Mouse (Mus musculus) adrenal gland, postnatal 4 days (tissue): ENCODE results near the gene Gm20075. TPM values are rescaled to one million over a fixed set of nuclear protein-coding genes. Genes with fewer than 3 reads are reported as not detected.
"Not testable (repeated sequence)": the region's sequence is repeated elsewhere in the genome, so short reads cannot be mapped to it uniquely, and the experiment has no call there.

Experiments
- DNase-seq, 2 experiments: peaks; one replicate each; pipeline ENCODE4 v3.0.0; 2021 to 2022; ENCODE audit warnings: low spot score in 2 of 2, mixed read lengths in 2 of 2
- long read RNA-seq, 2 experiments: library from polyadenylated mRNA; stranded (forward); transcript quantifications; one replicate each; pipeline ENCODE4 v2.0.0; 2021
- total RNA-seq, 2 experiments: library from RNA; stranded (reverse); gene quantifications; 2 replicates each; pipeline ENCODE4 v1.2.3; 2021

Gm20075 gene
- total RNA-seq: 10 to 100 TPM; 25.1 to 30.7 TPM
- long read RNA-seq, experiment 1, partial matches to known transcripts: 0 of 4 reads
- long read RNA-seq, experiment 1, other reads (novel, unspliced or antisense): 0 of 4 reads
- long read RNA-seq, experiment 2, partial matches to known transcripts: 0 of 3 reads
- long read RNA-seq, experiment 2, other reads (novel, unspliced or antisense): 0 of 3 reads

GRCm38 (mm10) chr13:96081276-96081675, at the start of gene Gm20075:
Gene Gm20075, minus strand, starts transcription at chr13:96081376.
- DNase-seq: not testable (repeated sequence)

GRCm38 (mm10) chr13:96129081-96129480, 47.9 kb upstream of the Gm20075 start:
- DNase-seq: no peak

- no peak for DNase-seq
These were observed 45.5 kb upstream of the Gm20075 start for GRCm38 (mm10) chr13:96126669-96127068.

GRCm38 (mm10) chr13:96125011-96125410, 43.8 kb upstream of the Gm20075 start:
- DNase-seq: no peak

DNA sequence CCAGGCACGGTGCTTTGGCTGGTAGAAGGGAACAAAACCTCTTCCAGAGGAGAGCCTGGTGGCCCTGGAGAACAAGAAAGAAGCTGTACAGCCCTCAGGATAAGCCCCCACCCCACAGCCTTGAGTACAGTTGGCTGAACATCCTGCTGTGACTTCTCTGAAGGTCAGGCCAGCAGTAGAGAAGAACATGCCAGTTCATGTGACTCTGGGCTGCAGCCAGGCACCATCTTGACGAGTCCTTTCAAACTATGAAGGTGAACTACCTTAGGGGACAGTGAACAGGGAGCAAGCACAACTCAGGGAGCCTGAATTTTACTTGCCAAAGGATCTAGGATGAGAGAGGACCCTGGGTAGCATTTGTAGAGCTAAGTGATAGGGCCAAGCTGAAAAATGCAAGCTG, 31.5 kb upstream of the Gm20075 start:
- no peak for DNase-seq

- no peak for DNase-seq
These were observed 29.6 kb upstream of the Gm20075 start for GRCm38 (mm10) chr13:96110767-96111166.

DNA sequence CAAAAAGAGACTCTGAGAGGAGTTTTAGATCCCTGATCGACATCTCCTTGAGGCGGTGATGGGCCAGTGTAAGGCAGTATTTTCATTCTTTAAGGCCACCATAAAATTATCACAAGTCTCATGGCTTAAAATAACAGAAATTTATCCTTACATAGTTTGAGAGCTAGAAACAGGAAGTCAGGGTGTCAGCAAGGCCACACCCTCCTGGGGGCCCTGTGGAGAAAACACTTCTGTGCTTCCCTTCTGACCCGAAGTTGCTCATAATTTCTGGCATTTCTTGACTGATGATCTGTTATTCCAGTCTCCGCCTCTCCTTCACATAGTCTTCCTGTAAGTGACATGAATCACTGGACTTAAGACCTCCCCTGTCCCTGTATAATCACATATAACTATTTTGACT, 25.2 kb upstream of the Gm20075 start:
- no peak for DNase-seq

- no peak for DNase-seq
These were observed 9.8 kb upstream of the Gm20075 start for GRCm38 (mm10) chr13:96090929-96091328.

DNA sequence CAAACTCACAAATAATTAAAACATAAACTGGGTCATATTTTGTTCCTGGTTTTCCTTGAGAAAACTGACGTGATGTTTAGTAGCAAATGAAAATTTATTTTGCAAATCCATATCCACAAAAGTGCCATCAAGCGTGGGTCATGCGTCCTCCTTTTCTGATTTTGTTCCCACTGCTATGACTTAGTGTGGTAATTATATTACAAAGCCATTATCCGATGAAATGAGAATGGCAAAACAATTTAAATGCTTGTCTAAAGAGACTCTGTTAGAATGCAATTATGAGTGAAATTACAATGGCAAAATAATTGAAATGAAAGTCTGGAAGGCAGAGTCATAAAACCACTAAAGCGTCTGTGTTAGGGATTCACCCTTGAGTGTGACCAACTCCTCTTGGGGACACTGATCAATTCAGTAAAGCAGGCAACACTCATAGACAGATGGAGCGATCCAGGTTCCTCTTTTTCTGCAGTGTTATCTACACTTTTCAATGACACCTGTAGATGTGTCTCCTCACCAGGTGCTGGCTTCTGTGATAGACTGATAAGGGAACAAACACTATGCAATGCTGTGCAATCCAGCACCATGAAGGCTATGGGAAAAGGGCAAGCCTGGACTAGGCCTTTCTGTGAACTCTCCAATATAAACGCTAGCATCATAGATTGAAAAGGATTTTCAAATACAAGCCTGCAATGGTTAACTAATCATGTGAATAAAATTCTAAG, 4.6 kb upstream of the Gm20075 start:
- no peak for DNase-seq

GRCm38 (mm10) chr13:96081754-96082153, 578 bp upstream of the Gm20075 start, which contains the start of gene Gm17190:
Gene Gm17190, plus strand, starts transcription at chr13:96082054.
- not testable (repeated sequence) for DNase-seq

DNA sequence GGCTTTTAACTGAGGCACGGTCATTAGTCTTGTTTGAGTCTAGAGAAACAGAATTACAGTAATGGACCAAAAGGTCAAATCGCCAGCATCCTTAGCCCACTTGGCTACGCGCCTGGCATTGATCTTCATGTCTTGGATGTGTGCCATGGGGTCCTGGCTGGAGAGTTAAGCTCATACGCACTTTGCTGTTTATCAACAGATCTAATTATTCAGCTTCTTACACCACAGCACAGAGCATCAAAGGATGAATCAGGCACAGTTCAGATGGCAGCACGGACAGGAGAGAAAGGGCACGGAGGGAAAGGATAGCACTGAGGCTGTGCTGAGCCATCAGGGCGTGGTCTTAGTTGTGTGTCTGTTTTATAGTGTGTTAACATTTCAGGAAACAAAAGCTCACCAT, 7.6 kb downstream of the Gm20075 start:
- no peak for DNase-seq

GRCm38 (mm10) chr13:96052755-96053154, 28.4 kb downstream of the Gm20075 start:
- no peak for DNase-seq

DNA sequence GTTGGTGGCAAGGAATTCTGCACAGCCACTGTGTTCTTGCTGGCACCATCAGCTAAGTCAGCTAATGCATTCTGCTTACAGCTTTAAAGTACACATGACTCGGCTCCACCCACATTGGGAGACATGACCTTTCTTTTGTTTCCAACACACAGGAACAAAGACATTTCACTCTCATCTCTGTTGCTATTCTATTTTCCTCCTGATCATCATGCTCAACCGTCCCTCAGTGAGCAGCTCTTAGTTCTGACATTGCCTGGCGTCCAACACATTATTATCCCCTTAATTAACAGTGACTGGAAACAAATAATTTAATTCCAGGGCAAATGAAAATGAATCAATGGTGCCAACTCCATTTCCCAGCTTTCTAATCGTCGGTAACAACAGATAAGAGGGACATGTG, 35.8 kb downstream of the Gm20075 start:
- DNase-seq: no peak

DNA sequence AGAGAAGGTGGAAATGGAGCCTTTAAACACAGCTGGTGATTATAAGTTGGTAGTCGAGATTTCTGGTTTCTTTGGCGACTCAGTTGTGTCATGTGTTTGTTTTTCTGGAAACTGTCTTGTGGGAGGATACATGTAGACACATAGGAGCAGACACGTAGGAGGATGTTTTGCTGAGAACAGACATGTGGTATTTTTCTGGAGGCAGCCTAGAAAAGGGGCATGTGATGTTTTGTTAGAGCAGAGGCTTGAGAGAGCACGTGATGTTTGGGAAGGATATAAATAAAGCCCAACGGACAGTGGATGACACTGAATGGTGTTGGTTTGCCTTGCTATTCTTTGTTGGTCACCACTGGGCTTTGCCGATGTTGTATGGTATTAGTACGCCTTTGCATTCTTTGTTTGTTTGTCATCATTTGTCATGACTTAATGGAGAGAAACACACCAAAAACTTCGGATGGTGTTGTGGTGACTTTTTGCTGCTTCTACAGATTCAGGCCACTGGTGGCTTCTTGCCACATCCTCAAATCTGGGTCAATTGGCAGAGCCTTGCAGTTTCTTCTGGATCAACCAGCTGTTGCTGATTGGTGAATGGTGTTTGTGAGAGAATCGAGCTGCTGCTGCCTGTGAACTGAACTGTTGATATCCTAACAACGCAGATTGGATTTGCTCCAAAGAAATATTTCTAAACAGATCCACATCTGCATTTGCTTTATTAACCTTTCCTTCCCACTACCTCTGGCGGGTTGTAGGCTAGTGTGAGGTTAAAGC, 40.7 kb downstream of the Gm20075 start:
- no peak for DNase-seq

DNA sequence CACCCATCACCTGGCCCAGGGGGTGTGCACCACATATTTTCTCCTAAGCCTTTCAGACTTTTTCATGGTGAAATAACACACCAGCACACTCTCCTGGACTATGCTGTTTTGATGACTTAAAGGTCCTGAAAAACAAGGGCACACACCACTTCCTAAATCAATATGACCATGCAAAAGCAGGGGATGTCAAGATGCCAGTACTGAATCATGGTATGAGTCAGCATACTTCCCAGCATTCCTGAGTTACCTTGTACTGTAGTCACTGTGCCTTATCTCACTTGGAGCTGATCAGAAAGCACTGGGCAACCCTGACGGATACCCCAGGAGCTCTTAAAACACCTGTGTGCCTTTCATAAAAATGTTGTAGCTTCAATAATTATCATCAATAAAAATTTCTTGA, 41.6 kb downstream of the Gm20075 start:
- DNase-seq: no peak

- no peak for DNase-seq
These were observed 50.6 kb downstream of the Gm20075 start for GRCm38 (mm10) chr13:96030368-96031223.

Other genes with a start within 250 kb of the Gm20075 start
- gene Iqgap2, start 189.5 kb downstream of the Gm20075 start, total RNA-seq: 10 to 100 TPM; 93.7 to 97.7 TPM
- not detected for gene Gm17190, start 678 bp upstream of the Gm20075 start, total RNA-seq
- 10 to 100 TPM in 1 of 2 experiments, 1 to 10 TPM in 1; 9.0 to 16.2 TPM for gene Sv2c, start 51.2 kb upstream of the Gm20075 start, total RNA-seq